Mouse (Mus musculus): Measurements from ENCODE around the gene Gm42417.
A peak's percentile ranks its signal among the peaks of the same experiment; 100 is the strongest.

Gene Gm42417

GRCm38 (mm10) chr1:36563632-36564031 is 24.4 kb upstream of the Gm42417 start:
- no peak for DNase-seq

- no peak for DNase-seq
Measured at GRCm38 (mm10) chr1:36563197-36563596, 24.0 kb upstream of the Gm42417 start.

- DNase-seq: no peak
Measured at GRCm38 (mm10) chr1:36562388-36562787, 23.2 kb upstream of the Gm42417 start.

GRCm38 (mm10) chr1:36560903-36561302 is 21.7 kb upstream of the Gm42417 start:
- DNase-seq: no peak

- no peak for DNase-seq
Measured at GRCm38 (mm10) chr1:36559888-36560287, 20.7 kb upstream of the Gm42417 start.

GRCm38 (mm10) chr1:36559256-36559655 is 20.0 kb upstream of the Gm42417 start:
- DNase-seq: no peak

GRCm38 (mm10) chr1:36558031-36558993 is 19.1 kb upstream of the Gm42417 start, which contains the start of gene Sema4c:
Gene Sema4c (minus strand): TSS chr1:36558349.
- DNase-seq: peak; percentile 77

- DNase-seq: peak; percentile 81
Measured at GRCm38 (mm10) chr1:36557457-36558011, 18.3 kb upstream of the Gm42417 start.

GRCm38 (mm10) chr1:36556553-36557456 is 17.6 kb upstream of the Gm42417 start:
- DNase-seq: peak; percentile 100

- peak; percentile 37 for DNase-seq
Measured at GRCm38 (mm10) chr1:36555798-36556395, 16.7 kb upstream of the Gm42417 start.

- no peak for DNase-seq
Measured at GRCm38 (mm10) chr1:36554633-36555399, 15.6 kb upstream of the Gm42417 start.

GRCm38 (mm10) chr1:36552506-36552905 is 13.3 kb upstream of the Gm42417 start:
- no peak for DNase-seq

- no peak for DNase-seq
Measured at GRCm38 (mm10) chr1:36551904-36552303, 12.7 kb upstream of the Gm42417 start.

GRCm38 (mm10) chr1:36550075-36550863 is 11.0 kb upstream of the Gm42417 start:
- no peak for DNase-seq

GRCm38 (mm10) chr1:36549491-36549890 is 10.3 kb upstream of the Gm42417 start:
- no peak for DNase-seq

- DNase-seq: no peak
Measured at GRCm38 (mm10) chr1:36548771-36549170, 9.5 kb upstream of the Gm42417 start.

GRCm38 (mm10) chr1:36547981-36548598 is 8.9 kb upstream of the Gm42417 start:
- DNase-seq: peak; percentile 63

- DNase-seq: peak; percentile 96
Measured at GRCm38 (mm10) chr1:36546888-36547471, 7.8 kb upstream of the Gm42417 start, which contains the start of gene Ankrd39. Gene Ankrd39 (minus strand): TSS chr1:36547445.

GRCm38 (mm10) chr1:36545845-36546600 is 6.8 kb upstream of the Gm42417 start:
- no peak for DNase-seq

All from right cerebral cortex, postnatal 4 days (tissue).